Mouse (Mus musculus): ENCODE data around the gene Uqcc3.
"Not testable (repeated sequence)": the region's sequence is repeated elsewhere in the genome, so short reads cannot be mapped to it uniquely, and the experiment has no call there.

Uqcc3 gene

DNA sequence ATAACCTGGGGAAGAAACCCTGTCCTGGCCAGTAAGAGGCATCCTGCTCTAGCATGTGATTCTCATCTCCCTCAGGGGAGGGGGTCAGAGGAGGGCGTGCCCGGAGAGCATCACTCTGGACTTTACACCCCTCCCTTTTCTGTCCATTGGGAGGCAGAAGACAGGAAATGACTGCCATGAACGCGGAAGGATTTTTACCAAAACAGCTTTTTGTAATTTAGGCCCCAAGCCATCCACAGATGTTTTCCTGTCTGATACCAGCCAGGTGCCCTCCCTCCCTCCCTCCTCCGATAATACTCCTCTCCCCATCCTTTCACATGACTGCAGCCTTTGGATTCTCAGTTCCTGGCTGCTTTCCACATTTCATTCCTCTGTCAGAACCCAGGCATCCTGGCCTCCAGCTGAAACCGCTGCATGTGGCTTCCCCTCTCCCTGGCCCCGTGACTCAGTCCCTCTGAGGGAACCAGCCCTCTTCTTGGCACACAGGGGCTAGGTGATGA, 30.3 kb downstream of the Uqcc3 start, which contains the start of gene Lrrn4cl:
TSS of gene Lrrn4cl (plus strand) at position 367 of the 500 bp plus-strand sequence.
- no peak for DNase-seq (ENCODE audit: low spot score)

DNA sequence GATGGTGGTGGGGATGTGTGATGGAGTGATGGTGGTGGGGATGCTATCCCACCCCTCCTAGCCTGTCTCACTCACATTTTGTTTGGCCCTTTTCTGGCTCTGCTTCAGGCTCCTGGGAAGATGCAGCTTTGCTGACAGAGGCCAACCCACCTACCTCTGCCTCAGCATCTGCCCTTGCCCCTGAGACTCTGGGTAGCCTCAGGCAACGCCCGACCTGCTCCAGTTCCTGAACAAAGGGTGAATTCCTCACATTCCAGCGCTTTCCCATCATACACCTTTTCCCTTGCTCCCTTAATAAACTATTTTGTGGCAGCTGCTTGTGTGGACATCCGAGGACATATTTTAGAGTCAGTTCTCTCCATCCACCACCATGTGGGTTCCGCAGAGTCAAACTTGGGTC, 32.4 kb downstream of the Uqcc3 start:
- DNase-seq (ENCODE audit: low spot score), result no peak

DNA sequence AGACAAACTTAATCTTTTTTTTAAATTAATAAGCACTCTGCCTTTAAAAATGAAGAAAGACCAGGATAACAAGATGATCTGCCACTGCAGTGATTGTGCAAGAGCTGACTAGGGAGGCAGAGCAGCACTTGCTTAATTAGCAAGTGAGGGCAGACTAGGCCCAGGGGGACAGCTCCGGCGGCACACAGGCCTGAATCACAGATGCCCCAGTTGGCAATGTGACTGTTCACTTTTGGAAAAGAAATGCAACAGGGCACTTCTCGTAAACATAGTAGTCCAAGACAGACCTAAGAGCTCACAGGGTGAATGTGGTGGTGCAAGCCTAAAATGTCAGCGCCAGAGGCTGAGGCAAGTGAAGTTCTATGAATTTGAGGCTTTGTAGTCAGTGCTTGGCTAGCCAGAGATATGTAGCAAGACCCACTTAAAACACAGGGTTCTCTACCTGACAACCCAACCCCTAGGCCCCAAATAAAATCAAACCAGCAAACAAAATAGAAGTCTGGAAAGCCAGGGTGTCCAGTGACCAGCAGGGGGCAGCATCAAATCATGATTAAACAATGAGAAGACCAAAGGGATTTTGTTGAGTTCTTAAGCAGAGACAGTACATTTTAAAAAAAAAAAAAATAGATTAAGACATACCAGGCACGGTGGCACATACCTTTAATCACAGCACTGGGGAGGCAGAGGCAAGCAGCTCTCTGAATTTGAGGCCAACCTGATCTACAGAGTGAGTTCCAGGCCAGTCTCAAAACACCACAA, 36.2 kb downstream of the Uqcc3 start:
- peak; percentile 47 for DNase-seq (ENCODE audit: low spot score)

DNA sequence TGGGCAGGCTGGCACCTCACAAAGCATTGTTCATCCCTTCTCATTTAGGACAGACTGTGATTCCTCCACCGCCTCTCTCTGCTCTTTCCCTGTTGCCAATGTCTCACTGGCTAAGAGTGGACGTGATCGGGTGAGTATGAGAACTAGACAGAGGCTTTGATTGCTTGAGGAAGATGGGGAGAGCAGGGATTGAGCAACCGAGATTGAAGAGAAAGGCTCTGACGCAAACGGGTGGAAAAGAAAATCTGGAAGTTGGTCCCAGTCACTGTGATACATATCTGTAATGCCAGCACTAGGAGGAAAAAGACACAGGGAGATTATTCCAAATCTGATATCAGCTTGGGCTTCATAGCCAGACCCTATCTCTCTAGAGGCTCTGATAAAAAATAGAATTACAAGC, 37.8 kb downstream of the Uqcc3 start:
- DNase-seq (ENCODE audit: low spot score), result no peak

DNA sequence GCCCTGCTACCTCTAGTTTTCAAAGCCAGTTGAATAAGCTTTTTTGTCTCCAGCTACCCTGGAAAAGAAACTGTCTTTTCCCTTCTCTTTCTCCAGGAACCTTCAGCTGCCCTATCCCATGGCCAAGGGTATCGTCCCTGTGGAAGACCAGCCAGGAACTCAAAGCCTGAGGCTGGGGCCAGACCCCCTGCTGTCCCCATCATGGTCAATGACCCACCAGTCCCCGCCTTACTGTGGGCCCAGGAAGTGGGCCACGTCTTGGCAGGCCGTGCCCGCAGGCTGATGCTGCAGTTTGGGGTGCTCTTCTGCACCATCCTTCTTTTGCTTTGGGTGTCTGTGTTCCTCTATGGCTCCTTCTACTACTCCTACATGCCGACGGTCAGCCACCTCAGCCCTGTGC, 39.7 kb downstream of the Uqcc3 start:
- DNase-seq (ENCODE audit: low spot score), result no peak

DNA sequence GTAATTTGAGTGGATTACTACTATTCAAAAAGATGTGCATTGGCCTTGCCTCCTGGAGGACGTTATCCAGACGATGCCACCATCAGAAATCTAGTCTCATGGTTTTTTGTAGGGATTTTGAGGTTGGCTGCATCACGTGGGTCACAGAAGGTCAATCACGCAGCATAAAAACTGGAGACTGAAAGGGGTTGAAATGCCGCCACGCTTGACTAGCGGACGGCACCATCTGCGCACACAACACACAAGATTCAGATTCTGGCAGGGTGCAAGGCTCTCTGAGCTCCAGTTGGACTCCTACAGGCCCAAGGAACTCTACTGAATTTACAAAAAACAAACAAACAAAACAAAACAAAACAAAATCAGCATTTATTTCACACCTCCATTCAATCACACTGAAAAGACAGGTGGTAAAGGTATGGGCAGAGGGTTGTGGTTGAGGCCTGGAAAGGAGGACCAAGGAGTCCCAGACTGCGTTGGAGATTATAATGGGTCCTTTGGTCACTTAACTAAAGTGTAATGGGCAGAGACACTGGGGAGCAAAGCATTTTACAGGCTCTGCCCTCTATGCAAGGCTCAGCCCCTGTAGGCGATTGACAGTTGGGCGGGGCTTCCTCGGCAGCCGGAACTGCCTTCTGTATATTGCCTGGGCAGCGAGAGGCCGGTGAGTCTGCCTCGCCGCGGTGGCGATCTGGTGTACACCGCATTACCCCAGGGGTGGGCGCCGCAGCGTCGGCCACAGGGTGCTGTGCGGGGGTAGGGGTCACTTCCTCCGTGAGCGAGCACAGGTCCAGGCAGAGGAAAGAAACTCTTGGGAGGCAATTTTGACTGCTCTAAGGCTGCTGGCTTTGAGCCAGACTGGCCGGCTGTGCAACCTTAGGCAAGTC, 40.6 kb downstream of the Uqcc3 start:
- DNase-seq (ENCODE audit: low spot score), result peak; percentile 64

DNA sequence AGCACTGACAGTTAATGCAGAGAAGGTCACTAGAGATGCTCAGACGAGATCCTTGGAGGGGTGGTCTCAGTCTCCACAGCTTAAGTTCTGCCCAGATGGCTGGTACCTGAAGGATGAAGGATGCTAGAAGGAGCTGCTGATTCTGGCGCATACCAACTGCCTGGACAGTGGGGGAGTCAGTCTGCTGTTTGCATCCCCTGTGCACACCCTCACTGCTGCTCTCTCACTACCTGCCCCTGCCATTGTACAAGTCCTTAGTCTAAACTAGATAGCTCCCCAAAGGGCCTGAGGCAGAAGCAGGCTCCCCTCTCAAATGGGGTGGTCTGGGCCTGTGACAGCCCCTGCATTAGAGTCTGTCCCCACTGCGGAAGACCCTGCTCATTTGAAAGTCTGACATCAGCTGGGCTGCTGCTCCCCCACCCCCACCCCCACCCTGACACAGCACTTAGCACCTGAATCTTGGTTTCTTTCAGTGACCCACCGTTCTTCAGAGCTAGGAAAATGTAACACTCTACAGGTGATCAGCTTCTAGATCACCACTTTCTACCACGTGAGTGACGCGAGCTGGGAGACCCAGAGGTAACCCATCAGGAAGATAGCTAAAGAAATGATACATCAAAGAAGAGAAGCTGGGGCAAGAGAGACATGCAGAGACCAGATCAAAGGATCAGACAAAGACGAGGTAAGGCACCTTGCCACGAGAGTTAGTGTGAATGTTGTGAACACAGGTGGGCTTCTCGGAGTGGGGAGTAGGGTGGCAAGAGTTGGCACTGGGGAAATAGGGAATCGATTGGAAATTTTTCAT, 41.4 kb downstream of the Uqcc3 start, which contains the start of gene Gng3:
TSS of gene Gng3 (minus strand) at position 92 of the 805 bp plus-strand sequence.
- no peak for DNase-seq (ENCODE audit: low spot score)

DNA sequence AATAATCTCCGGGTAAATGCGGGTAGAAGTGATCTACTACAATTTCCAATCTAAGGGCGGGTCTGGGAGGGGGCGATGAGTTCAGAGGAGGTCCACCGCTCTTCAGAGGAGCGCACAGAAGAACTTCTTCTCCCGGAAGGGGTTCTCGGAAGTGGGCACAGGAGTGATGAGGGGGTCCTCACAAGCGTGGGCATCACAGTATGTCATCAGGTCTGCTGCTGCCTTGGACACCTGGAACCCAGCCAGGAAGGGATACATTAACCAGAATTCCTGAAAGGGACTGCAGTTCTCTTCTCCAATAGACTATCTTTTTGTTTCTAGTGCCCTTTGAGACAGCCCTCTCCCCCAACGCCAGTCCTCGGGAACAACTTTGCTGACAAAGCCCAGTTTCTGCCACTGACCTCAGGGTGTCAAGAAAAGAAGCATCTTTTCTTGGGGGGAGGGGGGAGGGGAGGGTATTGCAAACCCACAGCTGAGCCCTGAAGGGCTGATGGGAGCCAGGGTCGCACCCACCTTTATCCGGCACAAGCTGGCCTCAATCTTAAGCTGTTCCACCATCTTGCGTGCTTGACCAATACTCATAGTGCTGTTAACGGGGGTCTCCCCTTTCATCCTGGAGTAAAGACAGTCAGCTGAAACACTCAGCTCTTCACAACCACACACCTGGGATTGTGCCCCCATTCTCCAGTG, 42.5 kb downstream of the Uqcc3 start:
- DNase-seq (ENCODE audit: low spot score), result peak; percentile 54

DNA sequence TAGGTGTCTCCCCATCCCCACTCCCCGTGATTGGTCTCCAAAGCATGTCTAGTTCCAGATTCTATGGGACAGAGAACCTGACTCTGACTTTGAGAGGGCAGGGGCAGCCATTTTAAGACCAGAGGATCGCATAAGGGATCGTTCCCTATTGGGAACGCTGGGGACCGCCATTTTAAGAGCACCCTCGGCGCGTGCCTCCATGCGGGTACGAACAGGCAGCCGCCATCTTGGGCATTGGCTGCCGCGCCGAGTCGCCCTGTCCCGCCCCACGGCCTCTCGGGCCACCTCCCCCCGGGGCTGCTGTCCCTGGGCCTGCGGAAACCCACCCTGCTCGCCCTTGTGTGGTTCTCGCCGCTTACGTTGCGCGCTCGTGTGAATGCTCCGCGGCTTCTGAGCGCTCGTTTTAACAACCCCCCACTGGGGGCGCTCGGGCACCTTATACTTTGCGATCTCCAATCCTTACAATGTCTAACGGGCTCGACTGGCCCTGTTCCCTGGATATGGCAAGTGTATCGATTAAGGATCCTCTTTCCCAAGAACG, 43.4 kb downstream of the Uqcc3 start, which contains the start of gene Bscl2:
TSS of gene Bscl2 (plus strand) at position 217 of the 541 bp plus-strand sequence.
- DNase-seq (ENCODE audit: low spot score), result peak; percentile 85

DNA sequence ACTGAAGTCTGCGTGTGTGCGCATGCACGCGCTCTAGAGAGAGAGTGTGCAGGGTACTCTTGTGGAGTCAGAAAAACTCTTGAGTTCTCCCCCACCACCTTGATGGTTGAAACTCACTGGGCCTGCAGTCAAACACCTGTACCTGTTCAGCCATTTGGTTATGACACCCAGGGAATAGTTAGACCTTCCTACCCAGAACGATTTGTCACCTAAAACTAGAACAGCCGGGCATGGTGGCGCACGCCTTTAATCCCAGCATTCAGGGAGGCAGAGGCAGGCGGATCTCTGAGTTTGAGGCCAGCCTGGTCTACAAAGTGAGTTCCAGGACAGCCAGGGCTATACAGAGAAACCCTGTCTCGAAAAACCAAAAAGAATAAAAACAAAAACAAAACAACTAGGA, 44.4 kb downstream of the Uqcc3 start:
- DNase-seq (ENCODE audit: low spot score), result not testable (repeated sequence)

DNA sequence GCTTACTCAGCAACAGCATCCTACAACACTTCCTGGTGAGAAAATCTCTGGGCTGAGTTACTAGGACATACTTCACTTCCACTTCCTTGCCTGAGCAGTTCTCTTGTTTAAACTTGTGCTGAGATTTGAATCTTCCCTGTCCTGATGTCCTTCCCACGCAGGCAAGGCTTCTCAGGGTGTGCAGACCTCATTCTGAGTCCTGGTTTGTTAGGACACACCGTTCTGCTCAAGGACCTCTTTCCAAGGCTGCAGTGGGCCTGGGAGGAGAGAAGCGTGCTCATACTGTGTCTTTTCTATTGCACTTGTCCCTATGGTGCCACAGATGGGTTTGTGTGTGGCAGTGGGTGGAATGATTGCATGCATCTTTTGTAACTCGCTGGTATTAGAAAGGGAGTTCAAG, 47.8 kb downstream of the Uqcc3 start:
- DNase-seq (ENCODE audit: low spot score), result no peak

DNA sequence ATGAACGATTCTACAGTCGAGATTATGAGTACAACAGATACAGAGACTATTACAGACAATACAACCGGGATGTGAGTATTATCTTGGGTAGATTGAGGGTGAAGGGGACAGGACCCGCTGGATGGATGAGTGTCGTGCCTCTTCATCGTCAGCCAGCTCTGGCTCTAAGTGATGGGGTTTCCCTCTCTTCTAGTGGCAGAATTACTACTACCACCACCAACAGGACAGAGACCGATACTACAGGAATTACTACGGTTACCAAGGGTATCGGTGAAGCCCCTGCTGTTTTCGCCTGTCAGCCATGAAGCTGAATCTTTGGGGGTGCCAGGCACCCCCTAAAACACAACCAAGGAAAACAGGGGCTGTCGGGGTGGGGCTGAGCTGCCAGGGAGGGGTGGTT, 49.5 kb downstream of the Uqcc3 start:
- no peak for DNase-seq (ENCODE audit: low spot score)

DNA sequence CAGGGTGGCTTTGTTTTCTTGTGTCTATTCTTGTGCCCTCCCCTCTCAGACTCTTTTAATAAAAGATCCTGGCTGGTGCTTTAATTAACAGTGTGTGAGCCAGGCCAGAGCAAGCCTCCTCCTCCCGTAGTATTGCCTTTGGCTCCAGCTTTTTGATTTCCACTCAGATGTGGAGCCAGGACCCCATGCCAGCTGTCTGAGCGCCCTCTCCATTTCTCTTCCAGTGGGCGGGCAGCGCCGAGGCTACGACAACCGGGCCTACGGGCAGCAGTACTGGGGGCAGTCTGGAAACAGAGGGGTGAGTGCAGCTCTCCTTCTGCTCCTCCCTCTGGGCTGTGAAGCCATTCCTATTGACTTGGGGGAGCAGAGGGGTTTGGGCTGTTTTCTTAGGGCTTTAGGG, 50.1 kb downstream of the Uqcc3 start:
- no peak for DNase-seq (ENCODE audit: low spot score)

Data from testis, postnatal 14 days (tissue).